Mouse (Mus musculus) myocyte (in vitro differentiated cells): ENCODE results near the gene Taf10.

Experiments used
- E2F4 ChIP-seq: IDR thresholded peaks from one replicate; pipeline ENCODE4 v1.6.1; 2011; ENCODE audit warnings: mild to moderate bottlenecking, control low read depth, moderate library complexity; ENCODE audit not compliant: insufficient read depth
- MAX ChIP-seq: IDR thresholded peaks from one replicate; pipeline ENCODE4 v1.6.1; 2011; ENCODE audit warnings: low read depth, mild to moderate bottlenecking, control low read depth
- POLR2A ChIP-seq: IDR thresholded peaks from one replicate; pipeline ENCODE4 v1.6.1; 2011; ENCODE audit warnings: low read depth, mild to moderate bottlenecking, control low read depth, moderate library complexity; ENCODE audit not compliant: insufficient read length
- POLR2AphosphoS2 ChIP-seq: IDR thresholded peaks from one replicate; pipeline ENCODE4 v1.6.1; 2011; ENCODE audit warnings: low read depth, control low read depth; ENCODE audit not compliant: insufficient read length
- SRF ChIP-seq: IDR thresholded peaks from one replicate; pipeline ENCODE4 v1.6.1; 2011; ENCODE audit warnings: low read depth; ENCODE audit not compliant: control insufficient read depth, insufficient read length

GRCm38 (mm10) chr7:105762517-105763270 is 18.5 kb upstream of the Taf10 start:
- no peak for TF ChIP-seq POLR2A
- TF ChIP-seq MAX: no peak
- TF ChIP-seq POLR2AphosphoS2: no peak
- no peak for TF ChIP-seq SRF
- no peak for TF ChIP-seq E2F4
